Mouse (Mus musculus): ENCODE data around the gene Kcnk4. TPM values are rescaled to one million over a fixed set of nuclear protein-coding genes. Genes with fewer than 3 reads are reported as not detected.

Kcnk4 gene
- total and polyA plus RNA-seq, 3 experiments = 0.15 to 1.8 TPM; not detected in 1

DNA sequence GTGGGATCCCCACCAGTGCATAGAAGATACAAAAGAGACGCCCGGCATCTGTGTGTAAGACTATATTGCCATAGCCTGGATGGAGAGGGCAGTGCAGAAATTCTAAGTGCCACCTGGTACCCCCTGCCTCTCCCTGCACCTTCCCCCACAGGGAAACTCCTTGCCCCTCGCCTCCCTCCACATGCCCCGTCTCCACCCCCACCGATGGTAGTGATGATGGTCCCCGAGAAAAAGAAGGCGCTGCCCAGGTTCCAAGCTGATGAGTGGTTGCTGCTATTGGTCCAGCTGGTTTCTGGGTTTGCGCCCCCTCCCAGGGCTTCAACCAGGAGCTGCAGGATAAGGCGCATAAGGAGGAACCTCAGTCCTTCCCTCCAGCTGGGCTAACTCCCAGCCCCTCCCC is 6.2 kb downstream of the Kcnk4 start:
- no peak overlapping the region for H3K27ac ChIP-seq (ENCODE audit: control insufficient read depth, low read depth, low read length)
- no peaks in the 10 kb centered on the region for H3K9me3 ChIP-seq (replicated peaks; ENCODE audit: insufficient read depth, low read length)
- H3K27me3 ChIP-seq (ENCODE audit: control insufficient read depth in 1 of 2, insufficient read depth in 2 of 2, low read length in 2 of 2) = no peaks in the 10 kb centered on the region
- H3K79me2 ChIP-seq (ENCODE audit: control insufficient read depth, insufficient read depth, low read length, poor library complexity) = no peaks in the 10 kb centered on the region
- H3K4me1 ChIP-seq (ENCODE audit: control insufficient read depth in 1 of 2, insufficient read depth in 2 of 2, low read length in 2 of 2) = 0 out of 4 replicates have a peak, but pooled peaks cover 0 to 3% of the 10 kb centered on the region in 2 experiments
- H3K4me3 ChIP-seq (ENCODE audit: control insufficient read depth in 1 of 2, insufficient read depth in 1 of 2, low read depth in 2 of 2, low read length in 2 of 2) = no peak overlapping the region
- no peaks in the 10 kb centered on the region for H3K36me3 ChIP-seq (ENCODE audit: control insufficient read depth in 1 of 2, insufficient read depth in 2 of 2, low read length in 2 of 2)
- TF ChIP-seq E2F4 (IDR thresholded peaks at IDR 0.05; ENCODE audit: borderline replicate concordance, low read depth, low read length) (no peak), ZMIZ1 (IDR thresholded peaks at IDR 0.05; ENCODE audit: low read depth, low read length) (no peak), MAFK (IDR thresholded peaks at IDR 0.05; ENCODE audit: borderline replicate concordance, low read depth, low read length) (no peak), RAD21 (IDR thresholded peaks at IDR 0.05; ENCODE audit: low read depth, low read length) (no peak), GATA1 (IDR thresholded peaks at IDR 0.05; ENCODE audit: low read depth, low read length) (no peak), ELF1 (IDR thresholded peaks at IDR 0.05; ENCODE audit: low read depth, low read length) (no peak), POLR2AphosphoS2 (IDR thresholded peaks at IDR 0.05; ENCODE audit: low read length) (no peak), CTCF (IDR thresholded peaks at IDR 0.05 in 2 of 3, conservative IDR thresholded peaks at IDR 0.05 in 1 of 3; ENCODE audit: control insufficient read depth in 1 of 3, insufficient read depth in 1 of 3, low read depth in 2 of 3, low read length in 3 of 3, poor library complexity in 1 of 3, severe bottlenecking in 1 of 3) (no peak), MYC (IDR thresholded peaks at IDR 0.05; ENCODE audit: low read depth, low read length) (no peak), CHD2 (IDR thresholded peaks at IDR 0.05; ENCODE audit: low read length) (no peak), TCF12 (IDR thresholded peaks at IDR 0.05; ENCODE audit: low read depth, low read length) (no peak), UBTF (IDR thresholded peaks at IDR 0.05; ENCODE audit: borderline replicate concordance, insufficient read depth, low read depth, low read length) (no peak), MAZ (IDR thresholded peaks at IDR 0.05; ENCODE audit: low read depth, low read length) (no peak), POLR2AphosphoS5 (IDR thresholded peaks at IDR 0.05; ENCODE audit: borderline replicate concordance, low read depth, low read length) (no peak), JUND (IDR thresholded peaks at IDR 0.05; ENCODE audit: low read depth, low read length) (no peak), TBP (IDR thresholded peaks at IDR 0.05; ENCODE audit: low read depth, low read length) (no peak), ZKSCAN1 (IDR thresholded peaks at IDR 0.05; ENCODE audit: low read depth, low read length) (no peak), POLR2A (IDR thresholded peaks at IDR 0.05; ENCODE audit: control insufficient read depth in 1 of 2, insufficient read depth in 1 of 2, low read depth in 1 of 2, low read length in 2 of 2, poor library complexity in 1 of 2) (no peak)
- DNase-seq (ENCODE audit: low read depth, low spot score) = no peak
- no peak overlapping the region for H3K9ac ChIP-seq (ENCODE audit: control insufficient read depth, low read depth, low read length, poor library complexity, severe bottlenecking)

- H3K36me3 ChIP-seq (ENCODE audit: control insufficient read depth in 1 of 2, insufficient read depth in 2 of 2, low read length in 2 of 2) = peaks cover 0 to 3% of the 10 kb centered on the region in 2 experiments; a peak in 1 of 4 replicates
- DNase-seq (ENCODE audit: low read depth, low spot score) = no peak
- no peak overlapping the region for H3K9ac ChIP-seq (ENCODE audit: control insufficient read depth, low read depth, low read length, poor library complexity, severe bottlenecking)
- H3K4me3 ChIP-seq (ENCODE audit: control insufficient read depth in 1 of 2, insufficient read depth in 1 of 2, low read depth in 2 of 2, low read length in 2 of 2) = no peak overlapping the region
- no peaks in the 10 kb centered on the region for H3K27me3 ChIP-seq (ENCODE audit: control insufficient read depth in 1 of 2, insufficient read depth in 2 of 2, low read length in 2 of 2)
- TF ChIP-seq NRF1 (IDR thresholded peaks at IDR 0.05; ENCODE audit: insufficient read depth, low read depth, low read length, poor library complexity, severe bottlenecking) = no peak
- no peak for TF ChIP-seq HCFC1 (IDR thresholded peaks at IDR 0.05; ENCODE audit: low read depth, low read length)
- no peak for TF ChIP-seq GABPA (IDR thresholded peaks at IDR 0.05; ENCODE audit: low read depth, low read length)
- TF ChIP-seq MAFK (IDR thresholded peaks at IDR 0.05; ENCODE audit: borderline replicate concordance, low read depth, low read length) = no peak
- no peak for TF ChIP-seq ELF1 (IDR thresholded peaks at IDR 0.05; ENCODE audit: low read depth, low read length)
- TF ChIP-seq MYC (IDR thresholded peaks at IDR 0.05; ENCODE audit: low read depth, low read length) = no peak
- TF ChIP-seq BHLHE40 (IDR thresholded peaks at IDR 0.05; ENCODE audit: borderline replicate concordance, low read depth, low read length) = no peak
- TF ChIP-seq MXI1 (IDR thresholded peaks at IDR 0.05; ENCODE audit: low read depth, low read length) = no peak
- no peak for TF ChIP-seq CHD1 (IDR thresholded peaks at IDR 0.05; ENCODE audit: low read depth, low read length)
- no peak for TF ChIP-seq CTCF (IDR thresholded peaks at IDR 0.05 in 2 of 3, conservative IDR thresholded peaks at IDR 0.05 in 1 of 3; ENCODE audit: control insufficient read depth in 1 of 3, insufficient read depth in 1 of 3, low read depth in 2 of 3, low read length in 3 of 3, poor library complexity in 1 of 3, severe bottlenecking in 1 of 3)
- H3K27ac ChIP-seq (ENCODE audit: control insufficient read depth, low read depth, low read length) = no peak overlapping the region
- H3K79me2 ChIP-seq (ENCODE audit: control insufficient read depth, insufficient read depth, low read length, poor library complexity) = no peaks in the 10 kb centered on the region; the same call in 1 of the 2 replicates
- no peaks in the 10 kb centered on the region for H3K9me3 ChIP-seq (replicated peaks; ENCODE audit: insufficient read depth, low read length)
- H3K4me1 ChIP-seq (ENCODE audit: control insufficient read depth in 1 of 2, insufficient read depth in 2 of 2, low read length in 2 of 2) = peaks cover 0 to 10% of the 10 kb centered on the region in 2 experiments; a peak in 1 of 4 replicates
These were observed 7.6 kb downstream of the Kcnk4 start for GRCm38 (mm10) chr19:6926559-6927255.

Measured in MEL (cell line).